Mouse (Mus musculus): ENCODE results near the gene St5. TPM values are rescaled to one million over a fixed set of nuclear protein-coding genes. Genes with fewer than 3 reads are reported as not detected.

St5 gene
- polyA plus RNA-seq, 1 experiment from 2014 or later: 20.1 TPM

DNA sequence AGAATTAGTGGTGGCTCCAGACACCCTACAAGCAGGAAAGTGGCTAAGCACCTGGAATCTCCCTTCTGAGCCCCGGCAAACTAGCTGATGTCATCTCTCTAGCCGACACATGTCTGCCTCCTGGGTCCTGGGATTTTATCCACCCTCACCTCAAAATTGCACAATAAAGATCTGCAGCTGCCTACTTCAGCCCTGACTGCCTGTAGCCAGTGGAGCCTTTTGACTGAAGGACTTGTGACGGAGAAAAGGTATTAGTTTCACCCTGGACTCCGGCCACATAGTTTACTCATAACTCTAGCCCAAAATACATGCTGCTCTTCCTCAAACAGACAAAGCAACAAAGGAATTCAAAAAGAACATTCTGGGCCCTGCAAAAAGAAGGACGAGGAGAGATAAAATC lies 66.0 kb downstream of the St5 start:
- WGBS (ENCODE audit: insufficient replicate concordance): 54% methylated on average over 5 of the region's 5 CpGs
- H3K4me1 ChIP-seq (replicated peaks): peaks cover 46% of the 10 kb centered on the region
- peak overlapping the region; percentile 23; the same call in 1 of the 2 replicates for H3K9ac ChIP-seq
- no peaks in the 10 kb centered on the region for H3K9me3 ChIP-seq (replicated peaks)
- peak overlapping the region; percentile 88 for H3K27ac ChIP-seq (replicated peaks)
- H3K27me3 ChIP-seq: no peaks in the 10 kb centered on the region
- peak overlapping the region; percentile 61 for H3K4me2 ChIP-seq
- no peak overlapping the region for H3K4me3 ChIP-seq (replicated peaks)
- no peaks in the 10 kb centered on the region for H3K36me3 ChIP-seq (replicated peaks)
- no peak for ATAC-seq (ENCODE audit: insufficient read depth)

DNA sequence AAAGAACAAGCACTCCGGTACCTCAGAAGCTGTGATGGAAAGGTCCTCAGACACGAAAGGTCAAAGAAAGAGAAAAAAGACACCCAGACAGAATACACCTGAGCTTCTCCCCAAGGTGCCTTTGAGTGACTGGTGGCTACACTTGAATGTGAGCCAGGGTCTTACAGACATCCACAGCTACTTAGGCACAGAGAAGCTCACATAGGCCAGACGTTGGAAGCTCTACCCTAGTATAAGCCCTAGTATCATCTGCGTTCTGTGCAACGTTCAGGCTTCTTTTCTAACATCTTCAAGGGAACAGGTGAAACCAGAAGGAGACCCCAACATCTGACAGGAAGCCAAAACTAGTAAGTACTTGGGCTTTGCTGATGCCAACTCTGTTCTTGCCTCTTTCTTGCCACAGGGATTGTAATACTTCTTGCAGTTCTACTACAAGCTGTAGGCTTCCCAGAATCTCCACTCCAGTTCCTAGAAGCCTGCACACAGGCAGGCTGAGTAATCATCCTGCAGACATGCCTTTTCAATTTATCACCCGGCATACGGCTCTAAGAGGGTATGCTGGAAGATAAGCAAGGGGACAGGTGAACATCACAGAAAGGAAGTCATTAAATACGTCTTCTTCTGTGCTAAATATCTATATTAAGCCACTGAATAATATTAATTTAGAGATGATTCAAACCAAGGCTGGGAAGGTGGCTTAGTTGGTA lies 67.2 kb downstream of the St5 start:
- Histone ChIP-seq H3K27ac (replicated peaks) (peak overlapping the region; percentile 88), H3K9ac (peak overlapping the region; percentile 30), H3K4me1 (replicated peaks) (peaks cover 49% of the 10 kb centered on the region), H3K4me2 (peak overlapping the region; percentile 61), H3K9me3 (replicated peaks) (no peaks in the 10 kb centered on the region), H3K4me3 (replicated peaks) (peak overlapping the region; percentile 29), H3K27me3 (no peaks in the 10 kb centered on the region), H3K36me3 (replicated peaks) (no peaks in the 10 kb centered on the region)
- 50% methylated on average over 8 of the region's 8 CpGs for WGBS (ENCODE audit: insufficient replicate concordance)
- peak; percentile 92 for ATAC-seq (ENCODE audit: insufficient read depth)

DNA sequence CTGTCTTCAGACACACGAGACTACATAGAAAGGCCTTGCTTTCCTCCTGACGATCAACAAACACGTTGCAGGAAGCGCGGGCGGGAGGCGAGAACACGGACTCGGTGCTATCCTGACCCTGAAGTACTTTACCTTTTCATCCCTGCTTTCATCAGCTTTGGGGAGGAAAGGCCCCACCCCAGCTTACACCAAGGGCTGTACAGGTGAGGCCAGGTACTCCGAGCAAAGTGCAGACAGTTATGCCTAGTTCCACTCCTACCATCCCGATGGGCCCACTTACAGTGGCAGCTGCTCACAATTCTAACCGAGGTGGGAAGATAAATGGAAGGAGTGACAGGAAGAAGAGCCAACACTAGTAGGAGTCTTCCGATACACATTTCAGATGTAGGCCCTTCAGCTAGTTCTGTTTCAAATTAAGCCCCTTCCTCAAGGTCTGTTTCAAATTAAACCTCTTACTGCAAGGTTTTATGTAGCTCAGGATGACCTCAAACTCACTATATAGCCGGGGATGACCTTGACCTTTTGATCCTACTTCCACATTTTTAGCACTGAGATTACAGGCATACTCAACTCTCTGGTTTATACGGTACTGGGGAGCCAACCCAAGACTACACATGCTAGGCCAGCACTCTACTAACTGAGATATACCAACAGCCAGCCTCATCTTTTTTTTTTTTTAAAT lies 69.9 kb downstream of the St5 start:
- no peak overlapping the region for H3K27ac ChIP-seq (replicated peaks)
- no peak overlapping the region for H3K4me3 ChIP-seq (replicated peaks)
- H3K27me3 ChIP-seq: no peaks in the 10 kb centered on the region
- ATAC-seq (ENCODE audit: insufficient read depth): no peak
- H3K4me1 ChIP-seq (replicated peaks): peaks cover 54% of the 10 kb centered on the region
- no peaks in the 10 kb centered on the region for H3K36me3 ChIP-seq (replicated peaks)
- no peak overlapping the region for H3K9ac ChIP-seq
- H3K9me3 ChIP-seq (replicated peaks): no peaks in the 10 kb centered on the region
- 81% methylated on average over 15 of the region's 15 CpGs for WGBS (ENCODE audit: insufficient replicate concordance)
- no peak overlapping the region for H3K4me2 ChIP-seq

DNA sequence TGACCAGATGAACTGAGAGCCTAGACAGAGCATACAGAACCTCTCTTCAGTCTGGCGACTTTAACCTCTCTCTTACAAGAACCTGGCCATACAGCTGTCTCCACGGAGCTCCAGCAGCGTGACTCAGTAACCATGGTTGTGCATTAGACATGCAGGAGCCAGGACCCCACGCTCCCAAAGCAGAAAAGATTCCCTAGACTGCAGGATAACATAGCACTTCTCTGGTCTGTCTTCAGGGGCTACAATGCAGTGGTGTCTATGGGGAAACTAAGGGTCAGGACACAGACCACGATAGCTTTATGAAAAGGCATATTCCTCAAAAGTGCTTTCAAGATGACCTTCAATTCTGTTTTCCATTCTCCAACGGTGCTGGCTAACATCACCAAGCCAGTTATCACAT lies 72.1 kb downstream of the St5 start:
- H3K27ac ChIP-seq (replicated peaks): no peak overlapping the region

DNA sequence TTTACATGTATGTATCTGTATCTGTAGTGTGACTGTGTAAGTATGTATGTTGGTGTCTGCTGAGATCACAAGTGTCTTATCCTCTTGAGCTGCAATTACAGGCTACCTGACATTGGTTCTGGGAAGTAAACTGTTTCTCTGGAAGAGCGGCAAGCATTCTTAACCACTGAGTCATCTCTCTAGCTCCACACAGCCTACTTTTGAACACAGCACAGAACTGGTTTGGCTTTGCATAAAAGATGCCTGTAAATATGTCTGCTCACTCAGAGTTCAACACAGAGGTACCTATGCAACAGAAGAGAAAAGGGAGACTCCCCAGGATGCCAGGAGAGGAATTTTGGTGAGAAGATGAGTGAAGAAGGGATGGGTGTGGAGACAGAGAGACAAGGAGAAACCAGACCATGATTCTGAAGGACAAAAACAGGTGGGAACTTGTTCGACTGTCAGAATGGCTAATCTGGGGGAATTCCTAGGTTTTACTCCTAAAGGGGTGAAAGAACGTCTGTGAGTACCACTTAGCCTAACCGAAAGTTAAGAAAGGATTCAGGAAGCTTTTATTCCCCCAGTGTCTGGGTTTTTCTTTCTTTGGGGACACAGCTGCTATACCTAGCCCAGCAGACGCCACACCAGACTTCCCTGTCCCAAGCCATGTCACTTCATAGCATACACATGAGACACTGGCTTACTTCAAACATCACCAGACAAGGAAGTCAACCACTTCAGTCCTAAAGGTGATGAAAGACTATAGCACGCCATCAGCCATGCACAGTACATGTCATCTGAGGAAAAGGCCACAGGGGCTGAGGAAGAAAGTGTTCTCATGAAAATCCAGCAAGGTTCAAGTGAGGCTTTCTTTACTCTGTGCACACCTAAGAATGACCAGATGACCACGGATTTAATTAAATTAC lies 73.3 kb downstream of the St5 start:
- no peaks in the 10 kb centered on the region for H3K36me3 ChIP-seq (replicated peaks)
- 0 out of 2 replicates have a peak overlapping the region, but pooled peaks have one; percentile 0 for H3K27ac ChIP-seq (replicated peaks)
- no peak for ATAC-seq (ENCODE audit: insufficient read depth)
- H3K9me3 ChIP-seq (replicated peaks): no peaks in the 10 kb centered on the region
- H3K4me3 ChIP-seq (replicated peaks): no peak overlapping the region
- H3K4me2 ChIP-seq: no peak overlapping the region
- no peaks in the 10 kb centered on the region for H3K27me3 ChIP-seq
- no peak overlapping the region for H3K9ac ChIP-seq
- peaks cover 28% of the 10 kb centered on the region for H3K4me1 ChIP-seq (replicated peaks)
- 65% methylated on average over 7 of the region's 7 CpGs for WGBS (ENCODE audit: insufficient replicate concordance)

More for the DNA sequence above, 72.1 kb downstream of the St5 start:
- Histone ChIP-seq H3K4me1 (replicated peaks) (peaks cover 40% of the 10 kb centered on the region), H3K4me2 (no peak overlapping the region), H3K9ac (no peak overlapping the region), H3K9me3 (replicated peaks) (no peaks in the 10 kb centered on the region), H3K36me3 (replicated peaks) (no peaks in the 10 kb centered on the region), H3K27me3 (no peaks in the 10 kb centered on the region), H3K4me3 (replicated peaks) (no peak overlapping the region)
- ATAC-seq (ENCODE audit: insufficient read depth): no peak
- WGBS (ENCODE audit: insufficient replicate concordance): 63% methylated on average over 6 of the region's 6 CpGs

DNA sequence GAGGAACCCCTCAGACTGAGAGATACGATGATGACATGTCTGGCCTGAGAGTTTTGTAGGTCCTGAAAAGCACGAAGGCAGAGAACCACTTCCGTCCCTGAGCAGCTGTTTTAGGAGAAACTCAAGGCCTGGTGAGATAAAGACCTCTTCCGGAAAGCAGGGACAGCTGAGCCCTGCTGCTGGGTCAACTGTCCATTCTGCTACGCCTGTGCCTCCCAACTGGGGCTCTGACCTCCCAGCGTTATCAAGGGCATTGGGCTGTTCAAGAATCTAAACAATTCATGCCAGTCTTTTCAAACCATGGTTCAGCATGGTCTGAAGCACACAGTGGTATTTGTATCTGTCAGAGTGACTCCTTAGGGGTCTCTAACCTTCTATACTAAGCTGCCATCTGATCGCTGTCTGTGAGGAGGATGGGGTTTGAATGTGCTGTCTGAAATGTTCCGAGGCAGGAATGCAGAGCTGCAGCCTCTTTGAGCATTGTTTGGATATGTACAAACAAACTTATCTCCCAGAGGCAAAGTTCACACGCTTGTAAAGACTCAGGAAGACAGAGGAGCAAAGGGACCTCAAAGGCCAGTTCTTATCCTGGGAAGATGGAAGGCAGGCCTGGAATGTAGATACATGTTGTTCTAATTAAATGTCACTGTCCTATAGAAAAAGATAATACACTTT lies 74.3 kb downstream of the St5 start:
- H3K4me2 ChIP-seq: no peak overlapping the region
- ATAC-seq (ENCODE audit: insufficient read depth): peak; percentile 45; the same call in 1 of the 2 replicates
- WGBS (ENCODE audit: insufficient replicate concordance): 17% methylated on average over 9 of the region's 9 CpGs
- no peaks in the 10 kb centered on the region for H3K36me3 ChIP-seq (replicated peaks)
- no peaks in the 10 kb centered on the region for H3K27me3 ChIP-seq
- H3K4me3 ChIP-seq (replicated peaks): no peak overlapping the region
- no peak overlapping the region for H3K9ac ChIP-seq
- H3K9me3 ChIP-seq (replicated peaks): no peaks in the 10 kb centered on the region
- peaks cover 19% of the 10 kb centered on the region for H3K4me1 ChIP-seq (replicated peaks)
- peak overlapping the region; percentile 35; the same call in 1 of the 2 replicates for H3K27ac ChIP-seq (replicated peaks)

DNA sequence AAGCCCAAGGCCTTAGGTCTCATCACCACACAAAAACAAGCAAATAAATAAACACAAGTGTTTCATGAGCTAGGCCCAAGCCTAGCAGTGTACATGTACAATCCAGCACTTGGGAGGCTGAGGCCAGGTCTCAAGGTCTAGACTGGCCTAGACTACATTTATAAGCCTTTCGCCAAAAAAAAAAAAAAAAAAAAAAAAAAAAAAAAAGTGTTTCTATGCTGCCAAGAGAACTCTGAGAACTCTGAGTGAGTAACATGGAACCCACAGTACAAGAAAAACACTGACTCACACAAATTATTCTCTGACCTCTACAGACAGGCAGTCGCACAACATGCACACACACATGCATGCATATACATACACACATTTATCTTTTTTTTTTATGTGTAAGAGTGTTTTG lies 75.6 kb downstream of the St5 start:
- H3K4me3 ChIP-seq (replicated peaks): no peak overlapping the region
- H3K27ac ChIP-seq (replicated peaks): no peak overlapping the region
- H3K4me1 ChIP-seq (replicated peaks): peaks cover 25% of the 10 kb centered on the region
- WGBS (ENCODE audit: insufficient replicate concordance): 83% methylated on average over 2 of the region's 2 CpGs
- H3K27me3 ChIP-seq: no peaks in the 10 kb centered on the region
- H3K36me3 ChIP-seq (replicated peaks): no peaks in the 10 kb centered on the region
- no peak overlapping the region for H3K4me2 ChIP-seq
- H3K9me3 ChIP-seq (replicated peaks): no peaks in the 10 kb centered on the region
- no peak for ATAC-seq (ENCODE audit: insufficient read depth)
- H3K9ac ChIP-seq: no peak overlapping the region

DNA sequence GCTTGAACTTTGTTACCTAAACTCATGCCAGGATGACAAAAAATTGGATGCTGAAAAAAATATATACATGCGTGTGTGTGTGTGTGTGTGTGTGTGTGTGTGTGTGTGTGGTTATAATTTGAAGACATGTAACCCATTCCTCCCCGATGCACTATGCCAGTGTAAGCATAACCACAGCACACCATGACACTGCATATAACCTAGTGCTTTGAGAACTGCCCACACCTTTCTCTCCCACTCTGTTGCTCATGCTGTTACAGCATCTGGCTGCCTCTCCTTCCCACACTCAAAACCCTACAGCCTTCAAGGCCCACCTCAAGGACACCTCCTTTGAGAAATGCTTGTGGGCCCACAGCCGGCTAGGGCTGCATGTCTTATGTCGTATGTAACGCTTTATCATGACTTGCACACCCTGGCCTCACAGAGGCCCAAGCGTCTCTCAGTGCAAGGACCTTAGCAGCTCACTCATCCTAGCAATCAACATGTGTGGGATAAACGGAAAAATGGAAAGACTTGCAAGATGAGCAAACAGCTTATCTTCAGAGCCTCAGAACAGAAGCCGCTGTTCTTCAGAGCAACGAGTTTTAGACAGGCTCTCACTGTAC lies 81.1 kb downstream of the St5 start:
- peak; percentile 76 for ATAC-seq (ENCODE audit: insufficient read depth)
- peaks cover 31% of the 10 kb centered on the region for H3K4me1 ChIP-seq (replicated peaks)

DNA sequence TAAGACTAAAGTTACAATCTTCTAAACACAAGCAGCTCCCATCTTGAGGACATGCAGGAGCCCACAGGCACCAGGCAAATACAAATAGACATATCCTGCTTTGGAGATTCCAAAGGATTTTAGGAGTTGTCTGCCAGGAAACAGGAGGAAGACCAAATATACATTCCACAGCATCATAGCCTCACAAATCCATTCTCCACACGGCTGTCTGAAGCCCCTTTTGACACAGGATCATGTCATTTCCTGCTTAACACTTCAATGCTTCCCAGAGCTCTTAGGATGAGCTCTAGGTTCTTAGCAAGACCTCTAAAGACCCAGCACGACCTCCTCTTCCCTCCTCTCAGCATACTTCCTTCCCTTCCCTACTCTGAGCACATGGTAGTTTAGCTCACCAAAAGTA lies 82.4 kb downstream of the St5 start:
- Histone ChIP-seq H3K27ac (replicated peaks) (no peak overlapping the region), H3K9ac (no peak overlapping the region), H3K4me2 (no peak overlapping the region), H3K27me3 (no peaks in the 10 kb centered on the region), H3K4me1 (replicated peaks) (peaks cover 45% of the 10 kb centered on the region), H3K4me3 (replicated peaks) (no peak overlapping the region), H3K36me3 (replicated peaks) (no peaks in the 10 kb centered on the region), H3K9me3 (replicated peaks) (no peaks in the 10 kb centered on the region)
- 19% methylated on average over 2 of the region's 2 CpGs for WGBS (ENCODE audit: insufficient replicate concordance)
- ATAC-seq (ENCODE audit: insufficient read depth): no peak

More for the DNA sequence above, 81.1 kb downstream of the St5 start:
- H3K4me2 ChIP-seq: no peak overlapping the region; the same call in 1 of the 2 replicates
- H3K9me3 ChIP-seq (replicated peaks): no peaks in the 10 kb centered on the region
- 0 out of 2 replicates have a peak overlapping the region, but pooled peaks have one; percentile 0 for H3K9ac ChIP-seq
- no peaks in the 10 kb centered on the region for H3K27me3 ChIP-seq
- no peak overlapping the region for H3K4me3 ChIP-seq (replicated peaks)
- H3K36me3 ChIP-seq (replicated peaks): no peaks in the 10 kb centered on the region
- H3K27ac ChIP-seq (replicated peaks): peak overlapping the region; percentile 43
- 37% methylated on average over 9 of the region's 9 CpGs for WGBS (ENCODE audit: insufficient replicate concordance)

DNA sequence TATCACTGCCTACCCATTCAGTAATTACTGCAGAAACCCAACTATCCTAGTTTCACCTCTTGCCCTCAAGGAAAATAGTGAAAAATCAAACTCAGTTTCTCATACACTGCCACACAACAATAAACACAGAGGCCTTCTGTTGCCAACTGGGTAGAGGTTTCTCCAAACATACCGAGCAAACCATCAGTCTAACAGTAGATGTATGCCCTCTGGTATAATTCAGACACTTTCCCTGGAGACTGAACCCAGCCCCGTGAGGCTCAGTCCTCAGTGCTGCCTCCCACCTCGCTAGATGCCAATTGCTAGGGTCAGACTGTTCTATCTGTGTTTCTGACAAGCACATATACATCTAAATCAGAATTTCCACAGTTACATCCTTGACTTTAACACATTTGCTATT lies 83.1 kb downstream of the St5 start:
- no peak overlapping the region for H3K9ac ChIP-seq
- H3K27me3 ChIP-seq: no peaks in the 10 kb centered on the region
- no peak overlapping the region for H3K4me3 ChIP-seq (replicated peaks)
- H3K36me3 ChIP-seq (replicated peaks): no peaks in the 10 kb centered on the region
- H3K4me2 ChIP-seq: no peak overlapping the region
- 67% methylated on average over 3 of the region's 3 CpGs for WGBS (ENCODE audit: insufficient replicate concordance)
- ATAC-seq (ENCODE audit: insufficient read depth): no peak
- H3K27ac ChIP-seq (replicated peaks): no peak overlapping the region
- H3K4me1 ChIP-seq (replicated peaks): peaks cover 52% of the 10 kb centered on the region
- no peaks in the 10 kb centered on the region for H3K9me3 ChIP-seq (replicated peaks)
